Mouse (Mus musculus) bone marrow, adult 2 months (tissue): Measurements from ENCODE around the gene Tanc1.

Experiments
- CTCF ChIP-seq: fragments of 200-500 bp; IDR thresholded peaks from 2 replicates; pipeline ENCODE4 v1.5.1; 2011; ENCODE audit warnings: low read length, control low read depth; ENCODE audit not compliant: control insufficient read depth, insufficient read depth
- POLR2A ChIP-seq: fragments of 200-500 bp; IDR thresholded peaks from 2 replicates; pipeline ENCODE4 v1.6.1; 2011; ENCODE audit warnings: low read depth, mild to moderate bottlenecking, control low read depth, low read length, borderline replicate concordance; ENCODE audit not compliant: control insufficient read depth

- TF ChIP-seq POLR2A (no peak), CTCF (no peak)
Observed at GRCm38 (mm10) chr2:59625416-59625815, 13.6 kb downstream of the Tanc1 start.
